Mouse (Mus musculus): Measurements from ENCODE around the gene Fam98a. TPM values are rescaled to one million over a fixed set of nuclear protein-coding genes. Genes with fewer than 3 reads are reported as not detected.

Fam98a gene
- 46.3 and 58.6 TPM in 2 replicates for polyA plus RNA-seq (2012; rRNA removed)
- 13.1 and 13.7 TPM in 2 replicates for polyA plus RNA-seq (2014; fragmentation: Nextera tagmentation; extraction: Ambion mirVana)

- no peak for TF ChIP-seq POLR2A (IDR thresholded peaks at IDR 0.05; ENCODE audit: borderline replicate concordance, extremely low read depth, insufficient read depth, insufficient read length)
- Histone ChIP-seq H3K36me3 (ENCODE audit: control insufficient read depth, insufficient read depth, low read length) (peaks cover 5% of the 10 kb centered on the region), H3K9ac (ENCODE audit: low read depth, low read length, severe bottlenecking) (peak within 1 kb of the TSS; percentile 73), H3K9me3 (ENCODE audit: control insufficient read depth, low read length) (no peaks in the 10 kb centered on the region), H3K4me1 (ENCODE audit: control insufficient read depth, insufficient read depth, low read length) (peaks cover 4% of the 10 kb centered on the region), H3K27me3 (ENCODE audit: control insufficient read depth, insufficient read depth, low read length) (no peaks in the 10 kb centered on the region), H3K4me3 (replicated peaks; ENCODE audit: low read length) (peak within 1 kb of the TSS; percentile 82), H3K27ac (replicated peaks; ENCODE audit: low read depth, low read length) (peak within 1 kb of the TSS; percentile 70), H3K4me2 (replicated peaks; ENCODE audit: low read depth, low read length, severe bottlenecking) (peak within 1 kb of the TSS; percentile 78)
- under 1% methylated on average over 56 of the region's 56 CpGs for WGBS
- ATAC-seq (ENCODE audit: low FRiP score, low read depth): peak; percentile 98
- peak; percentile 98 for DNase-seq (ENCODE audit: low spot score)
These were observed at the start of gene Fam98a for GRCm38 (mm10) chr17:75551512-75552400. Gene Fam98a (minus strand): TSS chr17:75551946.

GRCm38 (mm10) chr17:75598652-75599051 is 46.9 kb upstream of the Fam98a start:
- H3K36me3 ChIP-seq (ENCODE audit: control insufficient read depth, insufficient read depth, low read length): no peaks in the 10 kb centered on the region
- no peaks in the 10 kb centered on the region for H3K27me3 ChIP-seq (ENCODE audit: control insufficient read depth, insufficient read depth, low read length)
- H3K9me3 ChIP-seq (ENCODE audit: control insufficient read depth, low read length): no peaks in the 10 kb centered on the region
- no peak overlapping the region for H3K4me2 ChIP-seq (replicated peaks; ENCODE audit: low read depth, low read length, severe bottlenecking)
- no peak overlapping the region for H3K9ac ChIP-seq (ENCODE audit: low read depth, low read length, severe bottlenecking)
- no peak for DNase-seq (ENCODE audit: low spot score)
- H3K27ac ChIP-seq (replicated peaks; ENCODE audit: low read depth, low read length): no peak overlapping the region
- no peak overlapping the region for H3K4me3 ChIP-seq (replicated peaks; ENCODE audit: low read length)
- WGBS: 79% methylated on average over 3 of the region's 3 CpGs
- H3K4me1 ChIP-seq (ENCODE audit: control insufficient read depth, insufficient read depth, low read length): no peaks in the 10 kb centered on the region
- no peak for TF ChIP-seq POLR2A (IDR thresholded peaks at IDR 0.05; ENCODE audit: borderline replicate concordance, extremely low read depth, insufficient read depth, insufficient read length)
- no peak for ATAC-seq (ENCODE audit: low FRiP score, low read depth)

GRCm38 (mm10) chr17:75582738-75583137 is 31.0 kb upstream of the Fam98a start:
- no peak for TF ChIP-seq POLR2A (IDR thresholded peaks at IDR 0.05; ENCODE audit: borderline replicate concordance, extremely low read depth, insufficient read depth, insufficient read length)
- Histone ChIP-seq H3K4me1 (ENCODE audit: control insufficient read depth, insufficient read depth, low read length) (no peaks in the 10 kb centered on the region), H3K27ac (replicated peaks; ENCODE audit: low read depth, low read length) (no peak overlapping the region), H3K27me3 (ENCODE audit: control insufficient read depth, insufficient read depth, low read length) (no peaks in the 10 kb centered on the region), H3K4me3 (replicated peaks; ENCODE audit: low read length) (no peak overlapping the region), H3K9me3 (ENCODE audit: control insufficient read depth, low read length) (no peaks in the 10 kb centered on the region), H3K36me3 (ENCODE audit: control insufficient read depth, insufficient read depth, low read length) (no peaks in the 10 kb centered on the region), H3K4me2 (replicated peaks; ENCODE audit: low read depth, low read length, severe bottlenecking) (no peak overlapping the region), H3K9ac (ENCODE audit: low read depth, low read length, severe bottlenecking) (no peak overlapping the region)
- 82% methylated on average over 1 of the region's 1 CpGs for WGBS
- no peak for ATAC-seq (ENCODE audit: low FRiP score, low read depth)
- DNase-seq (ENCODE audit: low spot score): no peak

GRCm38 (mm10) chr17:75575608-75576007 is 23.9 kb upstream of the Fam98a start:
- no peak overlapping the region for H3K4me2 ChIP-seq (replicated peaks; ENCODE audit: low read depth, low read length, severe bottlenecking)
- 42% methylated on average over 7 of the region's 7 CpGs for WGBS
- H3K4me3 ChIP-seq (replicated peaks; ENCODE audit: low read length): no peak overlapping the region
- DNase-seq (ENCODE audit: low spot score) (peak; percentile 52), ATAC-seq (ENCODE audit: low FRiP score, low read depth) (peak; percentile 86)
- no peak overlapping the region for H3K9ac ChIP-seq (ENCODE audit: low read depth, low read length, severe bottlenecking)
- no peaks in the 10 kb centered on the region for H3K27me3 ChIP-seq (ENCODE audit: control insufficient read depth, insufficient read depth, low read length)
- H3K27ac ChIP-seq (replicated peaks; ENCODE audit: low read depth, low read length): no peak overlapping the region
- H3K36me3 ChIP-seq (ENCODE audit: control insufficient read depth, insufficient read depth, low read length): no peaks in the 10 kb centered on the region
- H3K4me1 ChIP-seq (ENCODE audit: control insufficient read depth, insufficient read depth, low read length): no peaks in the 10 kb centered on the region
- H3K9me3 ChIP-seq (ENCODE audit: control insufficient read depth, low read length): no peaks in the 10 kb centered on the region
- no peak for TF ChIP-seq POLR2A (IDR thresholded peaks at IDR 0.05; ENCODE audit: borderline replicate concordance, extremely low read depth, insufficient read depth, insufficient read length)

GRCm38 (mm10) chr17:75558041-75558440 is 6.3 kb upstream of the Fam98a start:
- no peak overlapping the region for H3K4me3 ChIP-seq (replicated peaks; ENCODE audit: low read length)
- DNase-seq (ENCODE audit: low spot score) (no peak), ATAC-seq (ENCODE audit: low FRiP score, low read depth) (no peak)
- no peaks in the 10 kb centered on the region for H3K9me3 ChIP-seq (ENCODE audit: control insufficient read depth, low read length)
- no peak overlapping the region for H3K27ac ChIP-seq (replicated peaks; ENCODE audit: low read depth, low read length)
- H3K36me3 ChIP-seq (ENCODE audit: control insufficient read depth, insufficient read depth, low read length): no peaks in the 10 kb centered on the region
- H3K4me2 ChIP-seq (replicated peaks; ENCODE audit: low read depth, low read length, severe bottlenecking): no peak overlapping the region
- no peaks in the 10 kb centered on the region for H3K27me3 ChIP-seq (ENCODE audit: control insufficient read depth, insufficient read depth, low read length)
- 96% methylated on average over 2 of the region's 2 CpGs for WGBS
- TF ChIP-seq POLR2A (IDR thresholded peaks at IDR 0.05; ENCODE audit: borderline replicate concordance, extremely low read depth, insufficient read depth, insufficient read length): no peak
- no peak overlapping the region for H3K9ac ChIP-seq (ENCODE audit: low read depth, low read length, severe bottlenecking)
- no peaks in the 10 kb centered on the region for H3K4me1 ChIP-seq (ENCODE audit: control insufficient read depth, insufficient read depth, low read length)

All from limb, embryonic 14.5 days (tissue).